Mouse (Mus musculus): ENCODE data around the gene Osgin1.

Osgin1 gene

GRCm38 (mm10) chr8:119423631-119424141 lies 10.2 kb upstream of the Osgin1 start:
- in situ Hi-C loops (cut with MboI) = no loop called here

- in situ Hi-C loops (cut with MboI) = no loop called here
Measured at GRCm38 (mm10) chr8:119424199-119424733, 9.7 kb upstream of the Osgin1 start.

GRCm38 (mm10) chr8:119424740-119425139 lies 9.2 kb upstream of the Osgin1 start:
- in situ Hi-C loops (cut with MboI) = no loop called here

GRCm38 (mm10) chr8:119425533-119425932 lies 8.4 kb upstream of the Osgin1 start:
- in situ Hi-C loops (cut with MboI) = no loop called here

- in situ Hi-C loops (cut with MboI) = no loop called here
Measured at GRCm38 (mm10) chr8:119426069-119426735, 7.7 kb upstream of the Osgin1 start.

- in situ Hi-C loops (cut with MboI) = no loop called here
Measured at GRCm38 (mm10) chr8:119427634-119428349, 6.1 kb upstream of the Osgin1 start.

- in situ Hi-C loops (cut with MboI) = no loop called here
Measured at GRCm38 (mm10) chr8:119428350-119428740, 5.6 kb upstream of the Osgin1 start.

GRCm38 (mm10) chr8:119428766-119429327 lies 5.1 kb upstream of the Osgin1 start:
- in situ Hi-C loops (cut with MboI) = no loop called here

- in situ Hi-C loops (cut with MboI) = no loop called here
Measured at GRCm38 (mm10) chr8:119429552-119429951, 4.4 kb upstream of the Osgin1 start.

GRCm38 (mm10) chr8:119430250-119430649 lies 3.7 kb upstream of the Osgin1 start:
- in situ Hi-C loops (cut with MboI) = no loop called here

- in situ Hi-C loops (cut with MboI) = no loop called here
Measured at GRCm38 (mm10) chr8:119430690-119431089, 3.2 kb upstream of the Osgin1 start.

GRCm38 (mm10) chr8:119432372-119432771 lies 1.6 kb upstream of the Osgin1 start:
- in situ Hi-C loops (cut with MboI) = no loop called here

- in situ Hi-C loops (cut with MboI) = no loop called here
Measured at GRCm38 (mm10) chr8:119434569-119434968, 645 bp downstream of the Osgin1 start.

- in situ Hi-C loops (cut with MboI) = no loop called here
Measured at GRCm38 (mm10) chr8:119435527-119435926, 1.6 kb downstream of the Osgin1 start.

- in situ Hi-C loops (cut with MboI) = no loop called here
Measured at GRCm38 (mm10) chr8:119436331-119436730, 2.4 kb downstream of the Osgin1 start.

- in situ Hi-C loops (cut with MboI) = no loop called here
Measured at GRCm38 (mm10) chr8:119436933-119437332, 3.0 kb downstream of the Osgin1 start.

GRCm38 (mm10) chr8:119437506-119437905 lies 3.6 kb downstream of the Osgin1 start:
- in situ Hi-C loops (cut with MboI) = no loop called here

- in situ Hi-C loops (cut with MboI) = no loop called here
Measured at GRCm38 (mm10) chr8:119438876-119439275, 5.0 kb downstream of the Osgin1 start.

- in situ Hi-C loops (cut with MboI) = no loop called here
Measured at GRCm38 (mm10) chr8:119439424-119439823, 5.5 kb downstream of the Osgin1 start.

- in situ Hi-C loops (cut with MboI) = no loop called here
Measured at GRCm38 (mm10) chr8:119439893-119440249, 5.9 kb downstream of the Osgin1 start.

- in situ Hi-C loops (cut with MboI) = no loop called here
Measured at GRCm38 (mm10) chr8:119440250-119440951, 6.5 kb downstream of the Osgin1 start.

GRCm38 (mm10) chr8:119440952-119441270 lies 7.0 kb downstream of the Osgin1 start:
- in situ Hi-C loops (cut with MboI) = no loop called here

Measured in mature B cell (primary cell).